ENCODE assay signal across 16 mouse cellular contexts in the genomic region with DNA sequence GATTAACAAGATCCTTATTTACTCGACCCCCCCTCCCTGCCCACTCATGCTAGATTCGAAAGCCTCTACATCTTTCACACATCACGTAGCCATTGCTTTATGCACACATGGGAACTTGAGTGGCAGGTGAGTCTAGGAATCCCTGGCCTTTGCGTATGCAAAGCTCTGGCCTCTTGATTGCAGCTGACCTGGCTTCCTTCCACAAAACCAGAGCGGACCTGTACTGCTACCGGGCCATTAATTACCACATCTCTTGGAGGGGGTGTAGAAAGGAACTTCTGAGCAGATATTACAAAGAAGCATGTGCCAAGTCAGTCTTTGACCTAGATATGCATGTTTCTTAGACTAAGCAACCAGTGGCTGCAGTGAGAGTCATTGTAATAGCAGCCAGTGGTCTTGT.
"Had no signal": no experiment of that assay in that cellular context is flagged by ENCODE, and none has a peak within 500 bp of the region (broad histone marks: within the 10 kb centered on the region; RNA-seq: fewer than 3 reads in every experiment).

No protein-coding gene starts in this region.

- H3K9me3 ChIP-seq: limb, embryonic 15.5 days; neural tube, embryonic 15.5 days had no signal

- H3K4me1 ChIP-seq: limb, embryonic 15.5 days; neural tube, embryonic 15.5 days had no signal

- ATAC-seq: intestine, postnatal 0 days had no signal

- H3K9ac ChIP-seq: limb, embryonic 15.5 days; neural tube, embryonic 15.5 days had no signal

- H3K4me3 ChIP-seq: limb, embryonic 15.5 days; myocyte; neural tube, embryonic 15.5 days had no signal

- H3K27me3 ChIP-seq: limb, embryonic 15.5 days; neural tube, embryonic 15.5 days had no signal

- DNase-seq: kidney, adult 8-10 months; kidney, postnatal 36 days; layer of hippocampus, adult 9-11 months; layer of hippocampus, postnatal 36 days; lung, adult 2 months; lung, postnatal 10 days; lung, postnatal 4 days; midbrain, embryonic 14.5 days; right cerebral cortex, adult 18-20 months; thymus, postnatal 4 days had no signal

- H3K27ac ChIP-seq: kidney, postnatal 0 days; limb, embryonic 15.5 days; neural tube, embryonic 15.5 days; stomach, postnatal 0 days had no signal

- H3K36me3 ChIP-seq: limb, embryonic 15.5 days; neural tube, embryonic 15.5 days had no signal

- H3K4me2 ChIP-seq: limb, embryonic 15.5 days; neural tube, embryonic 15.5 days had no signal
